Mouse (Mus musculus) CH12.LX (cell line): ENCODE data around the gene Cyp2c55. TPM values are rescaled to one million over a fixed set of nuclear protein-coding genes. Genes with fewer than 3 reads are reported as not detected.

Experiments used
- DNase-seq: peaks from one replicate; pipeline ENCODE4 v3.0.0-alpha.2; 2013; ENCODE audit errors: extremely low read depth
- H3K27ac ChIP-seq: 2 replicates; pipeline ENCODE4 v1.5.1; 2012; ENCODE audit warnings: low read depth, mild to moderate bottlenecking, control low read depth, moderate library complexity; ENCODE audit not compliant: insufficient read depth
- H3K27me3 ChIP-seq: replicated peaks from 2 replicates; pipeline ENCODE3; 2012; ENCODE audit warnings: inconsistent platforms
- H3K36me3 ChIP-seq, 2 experiments: replicated peaks in 1 of 2; 2 replicates each; pipeline versions ENCODE3 to v1.6.1; 2012; ENCODE audit warnings: inconsistent platforms in 1 of 2, low read length in 1 of 2, mild to moderate bottlenecking in 1 of 2, mixed read lengths in 1 of 2, moderate library complexity in 1 of 2; ENCODE audit not compliant: control insufficient read depth in 1 of 2, insufficient read depth in 1 of 2
- H3K4me1 ChIP-seq, 2 experiments: 2 replicates each; pipeline ENCODE4 v1.6.1; 2012; ENCODE audit warnings: inconsistent platforms in 1 of 2, moderate library complexity in 1 of 2; ENCODE audit not compliant: insufficient read depth in 2 of 2, control insufficient read depth in 1 of 2
- H3K4me2 ChIP-seq: 2 replicates; pipeline ENCODE4 v1.6.1; 2012; ENCODE audit warnings: low read depth, mild to moderate bottlenecking, control low read depth; ENCODE audit not compliant: poor library complexity, insufficient read depth, severe bottlenecking
- H3K4me3 ChIP-seq, 3 experiments: fragments of 150-350 bp in 1 of 3; sonication (generic) in 1 of 3; replicated peaks in 1 of 3; 2 replicates each; pipeline versions ENCODE3 to v1.5.1; 2011 to 2012; ENCODE audit warnings: low read depth in 2 of 3, low read length in 2 of 3, mild to moderate bottlenecking in 2 of 3, moderate library complexity in 2 of 3, control low read depth in 1 of 3, improper control_type of control experiment in 1 of 3, inconsistent platforms in 1 of 3, mixed read lengths in 1 of 3; ENCODE audit not compliant: poor library complexity in 1 of 3
- H3K79me2 ChIP-seq: replicated peaks from 2 replicates; pipeline ENCODE4 v1.6.1; 2012; ENCODE audit warnings: mild to moderate bottlenecking, moderate library complexity; ENCODE audit not compliant: control insufficient read depth, poor library complexity, insufficient read depth, severe bottlenecking; ENCODE audit errors: extremely low read depth
- H3K9ac ChIP-seq: 2 replicates; pipeline ENCODE4 v1.6.1; 2012; ENCODE audit warnings: low read depth, mild to moderate bottlenecking, control low read depth, moderate library complexity; ENCODE audit not compliant: insufficient read depth
- H3K9me3 ChIP-seq: replicated peaks from 2 replicates; pipeline ENCODE3; 2012; ENCODE audit warnings: low read length, inconsistent platforms, mixed read lengths
- BHLHE40 ChIP-seq: IDR thresholded peaks from 2 replicates; pipeline ENCODE4 v1.6.1; 2011; ENCODE audit warnings: mild to moderate bottlenecking, low read depth, low read length, improper control_type of control experiment
- ELF1 ChIP-seq: IDR thresholded peaks from 2 replicates; pipeline ENCODE4 v1.6.1; 2014; ENCODE audit warnings: low read depth, mild to moderate bottlenecking, inconsistent platforms, low read length, improper control_type of control experiment
- GABPA ChIP-seq: IDR thresholded peaks from 2 replicates; pipeline ENCODE4 v1.6.1; 2012; ENCODE audit warnings: low read depth, low read length, improper control_type of control experiment, inconsistent platforms; ENCODE audit not compliant: insufficient replicate concordance
- HCFC1 ChIP-seq: IDR thresholded peaks from 2 replicates; pipeline ENCODE4 v1.6.1; 2012; ENCODE audit warnings: low read depth, mild to moderate bottlenecking, inconsistent platforms, low read length, improper control_type of control experiment
- IRF4 ChIP-seq: IDR thresholded peaks from 2 replicates; pipeline ENCODE4 v1.6.1; 2014; ENCODE audit warnings: low read depth, mild to moderate bottlenecking, inconsistent platforms, low read length, improper control_type of control experiment
- JUN ChIP-seq: IDR thresholded peaks from 2 replicates; pipeline ENCODE4 v1.6.1; 2011; ENCODE audit warnings: low read depth, mild to moderate bottlenecking, low read length, improper control_type of control experiment, moderate library complexity; ENCODE audit not compliant: insufficient read depth
- JUND ChIP-seq: conservative IDR thresholded peaks from 2 replicates; pipeline ENCODE4 v1.6.1; 2011; ENCODE audit warnings: low read depth, low read length, improper control_type of control experiment
- MAZ ChIP-seq: IDR thresholded peaks from 2 replicates; pipeline ENCODE4 v1.6.1; 2012; ENCODE audit warnings: low read depth, mild to moderate bottlenecking, inconsistent platforms, low read length, improper control_type of control experiment, moderate library complexity
- MXI1 ChIP-seq: IDR thresholded peaks from 2 replicates; pipeline ENCODE4 v1.6.1; 2011; ENCODE audit warnings: mild to moderate bottlenecking, low read depth, low read length, improper control_type of control experiment
- MYC ChIP-seq: IDR thresholded peaks from 2 replicates; pipeline ENCODE4 v1.6.1; 2011; ENCODE audit warnings: low read depth, mild to moderate bottlenecking, improper control_type of control experiment, low read length
- NRF1 ChIP-seq: IDR thresholded peaks from 2 replicates; pipeline ENCODE4 v1.6.1; 2014; ENCODE audit warnings: low read depth, mild to moderate bottlenecking, inconsistent platforms, low read length, improper control_type of control experiment, moderate library complexity
- POLR2A ChIP-seq: IDR thresholded peaks from 2 replicates; pipeline ENCODE4 v1.6.1; 2011; ENCODE audit warnings: low read depth, mild to moderate bottlenecking, improper control_type of control experiment, low read length
- POLR2AphosphoS2 ChIP-seq: IDR thresholded peaks from 2 replicates; pipeline ENCODE4 v1.6.1; 2011; ENCODE audit warnings: low read depth, low read length, improper control_type of control experiment
- RAD21 ChIP-seq: IDR thresholded peaks from 2 replicates; pipeline ENCODE4 v1.6.1; 2011; ENCODE audit warnings: low read depth, mild to moderate bottlenecking, low read length, improper control_type of control experiment, moderate library complexity
- SIN3A ChIP-seq: IDR thresholded peaks from 2 replicates; pipeline ENCODE4 v1.6.1; 2012; ENCODE audit warnings: low read length, improper control_type of control experiment, inconsistent platforms
- SMC3 ChIP-seq: IDR thresholded peaks from 2 replicates; pipeline ENCODE4 v1.6.1; 2011; ENCODE audit warnings: low read depth, low read length, improper control_type of control experiment
- TBP ChIP-seq: conservative IDR thresholded peaks from 2 replicates; pipeline ENCODE4 v1.6.1; 2011; ENCODE audit warnings: low read depth, low read length, improper control_type of control experiment
- UBTF ChIP-seq: IDR thresholded peaks from 2 replicates; pipeline ENCODE4 v1.6.1; 2012; ENCODE audit warnings: low read depth, mild to moderate bottlenecking, inconsistent platforms, low read length, improper control_type of control experiment, moderate library complexity
- ZKSCAN1 ChIP-seq: IDR thresholded peaks from 2 replicates; pipeline ENCODE4 v1.6.1; 2012; ENCODE audit warnings: low read depth, inconsistent platforms, low read length, improper control_type of control experiment, borderline replicate concordance
- ZMIZ1 ChIP-seq: IDR thresholded peaks from 2 replicates; pipeline ENCODE4 v1.6.1; 2012; ENCODE audit warnings: low read depth, mild to moderate bottlenecking, inconsistent platforms, low read length, improper control_type of control experiment
- ZNF384 ChIP-seq: IDR thresholded peaks from 2 replicates; pipeline ENCODE4 v1.6.1; 2012; ENCODE audit warnings: low read depth, low read length, improper control_type of control experiment, inconsistent platforms
- dilution Hi-C: fragments of 300-500 bp; cut with MboI; formaldehyde crosslinking; loops from 2 replicates; pipeline ENCODE4 v1.14.3; 2020; ENCODE audit warnings: low sequenced_read_pairs; ENCODE audit not compliant: extremely low pct_unique_long_range_greater_than_20kb, extremely low pct_ligation_motif_present
- in situ Hi-C: fragments of 300-500 bp; cut with MboI; formaldehyde crosslinking; loops from 3 replicates; pipeline ENCODE4 v1.14.3; 2019; ENCODE audit warnings: low sequenced_read_pairs, low pct_ligation_motif_present, low pct_unique_long_range_greater_than_20kb, mixed read lengths
- polyA plus RNA-seq: library from polyadenylated mRNA; unstranded; fragments of >175 nt; gene quantifications from 2 replicates; pipeline ENCODE4 v1.2.1, GENCODE M21; 2012; ENCODE audit warnings: low read depth; ENCODE audit not compliant: insufficient read length
- total RNA-seq, 2 experiments: library from RNA; depleted of rRNA; stranded (reverse); fragments of 300-350 nt in 1 of 2; fragments of >200 nt in 1 of 2; gene quantifications; 2 replicates each; pipeline ENCODE4 v1.2.3; 2012 to 2014

Cyp2c55 gene
- total and polyA plus RNA-seq, 3 experiments, result 0.21 to 1.6 (median 0.46) TPM

DNA sequence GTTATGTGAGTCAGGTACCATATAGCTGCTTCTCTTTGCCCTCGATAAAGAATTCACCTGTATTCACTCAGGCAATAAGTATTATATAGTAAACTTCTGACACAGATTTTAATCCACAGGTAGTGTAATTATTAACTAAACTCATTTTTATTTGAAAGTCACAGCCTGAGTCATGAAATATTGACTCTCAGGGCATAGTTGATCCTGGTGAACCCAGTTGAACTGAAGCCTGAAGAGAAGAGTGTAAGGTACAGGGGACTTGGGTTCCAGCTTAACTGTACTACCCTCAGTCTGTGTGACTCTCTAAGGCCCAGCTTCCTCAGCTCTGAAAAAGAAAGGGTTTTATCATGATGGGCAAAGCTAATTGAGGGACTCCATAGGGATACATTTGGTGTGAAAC is 1.7 kb upstream of the Cyp2c55 start:
- Histone ChIP-seq H3K4me2 (no peak overlapping the region), H3K4me3 (no peak overlapping the region), H3K27me3 (no peaks in the 10 kb centered on the region), H3K4me1 (no peaks in the 10 kb centered on the region), H3K9ac (no peak overlapping the region), H3K79me2 (no peaks in the 10 kb centered on the region), H3K36me3 (no peaks in the 10 kb centered on the region), H3K9me3 (no peaks in the 10 kb centered on the region), H3K27ac (no peak overlapping the region)
- no peak for TF ChIP-seq ZNF384
- no peak for TF ChIP-seq JUND
- no peak for TF ChIP-seq GABPA
- no peak for TF ChIP-seq NRF1
- TF ChIP-seq JUN, result no peak
- no peak for TF ChIP-seq BHLHE40
- no peak for TF ChIP-seq ZMIZ1
- no peak for TF ChIP-seq TBP
- no peak for TF ChIP-seq ZKSCAN1
- no peak for TF ChIP-seq ELF1
- TF ChIP-seq SMC3, result no peak
- no peak for TF ChIP-seq SIN3A
- TF ChIP-seq RAD21, result no peak
- no peak for TF ChIP-seq MAZ
- TF ChIP-seq HCFC1, result no peak
- TF ChIP-seq UBTF, result no peak
- TF ChIP-seq MXI1, result no peak
- no peak for TF ChIP-seq POLR2AphosphoS2
- TF ChIP-seq MYC, result no peak
- dilution Hi-C loops (no loop called here), in situ Hi-C loops (no loop called here)
- no peak for DNase-seq

- Histone ChIP-seq H3K4me2 (no peak overlapping the region), H3K27ac (no peak overlapping the region), H3K36me3 (no peaks in the 10 kb centered on the region), H3K4me1 (no peaks in the 10 kb centered on the region), H3K4me3 (no peak overlapping the region), H3K27me3 (no peaks in the 10 kb centered on the region), H3K9ac (no peak overlapping the region), H3K9me3 (no peaks in the 10 kb centered on the region), H3K79me2 (no peaks in the 10 kb centered on the region)
- dilution Hi-C loops (no loop called here), in situ Hi-C loops (no loop called here)
- TF ChIP-seq SIN3A (no peak), IRF4 (no peak), POLR2A (no peak)
- DNase-seq, result no peak
Observed at GRCm38 (mm10) chr19:39057928-39058327, 51.1 kb downstream of the Cyp2c55 start.
